Mouse (Mus musculus): ENCODE results near the gene Bmp2k. TPM values are rescaled to one million over a fixed set of nuclear protein-coding genes. Genes with fewer than 3 reads are reported as not detected.
A peak's percentile ranks its signal among the peaks of the same experiment; 100 is the strongest.

Bmp2k gene
- polyA plus RNA-seq, 1 experiment from 2014 or later = 14.6 TPM

GRCm38 (mm10) chr5:96962252-96962933 is 35.1 kb upstream of the Bmp2k start:
- no peak overlapping the region for H3K4me3 ChIP-seq (replicated peaks)
- no peak for ATAC-seq (ENCODE audit: insufficient number of reproducible peaks, low FRiP score, low TSS enrichment, low read depth)
- no peak overlapping the region for H3K9ac ChIP-seq
- no peaks in the 10 kb centered on the region for H3K9me3 ChIP-seq (replicated peaks)
- H3K4me1 ChIP-seq = 0 out of 2 replicates have a peak, but pooled peaks cover 7% of the 10 kb centered on the region
- no peaks in the 10 kb centered on the region for H3K27me3 ChIP-seq
- no peaks in the 10 kb centered on the region for H3K36me3 ChIP-seq
- no peak overlapping the region for H3K27ac ChIP-seq (replicated peaks)
- 35% methylated on average over 8 of the region's 8 CpGs for WGBS
- no peak overlapping the region for H3K4me2 ChIP-seq (replicated peaks)

- no peak overlapping the region for H3K27ac ChIP-seq (replicated peaks)
- no peak for ATAC-seq (ENCODE audit: insufficient number of reproducible peaks, low FRiP score, low TSS enrichment, low read depth)
- no peaks in the 10 kb centered on the region for H3K36me3 ChIP-seq
- H3K4me1 ChIP-seq = 0 out of 2 replicates have a peak, but pooled peaks cover 7% of the 10 kb centered on the region
- 57% methylated on average over 6 of the region's 6 CpGs for WGBS
- H3K4me3 ChIP-seq (replicated peaks) = no peak overlapping the region
- no peak overlapping the region for H3K9ac ChIP-seq
- no peaks in the 10 kb centered on the region for H3K27me3 ChIP-seq
- H3K4me2 ChIP-seq (replicated peaks) = no peak overlapping the region
- no peaks in the 10 kb centered on the region for H3K9me3 ChIP-seq (replicated peaks)
These were observed 34.6 kb upstream of the Bmp2k start for GRCm38 (mm10) chr5:96962934-96963301.

GRCm38 (mm10) chr5:96964062-96965028 is 33.1 kb upstream of the Bmp2k start:
- ATAC-seq (ENCODE audit: insufficient number of reproducible peaks, low FRiP score, low TSS enrichment, low read depth) = no peak
- Histone ChIP-seq H3K27ac (replicated peaks) (peak overlapping the region; percentile 58), H3K4me2 (replicated peaks) (peak overlapping the region; percentile 34), H3K4me3 (replicated peaks) (peak overlapping the region; percentile 18), H3K36me3 (no peaks in the 10 kb centered on the region), H3K27me3 (no peaks in the 10 kb centered on the region), H3K9me3 (replicated peaks) (no peaks in the 10 kb centered on the region), H3K4me1 (0 out of 2 replicates have a peak, but pooled peaks cover 7% of the 10 kb centered on the region), H3K9ac (no peak overlapping the region)
- 7% methylated on average over 14 of the region's 14 CpGs for WGBS

- ATAC-seq (ENCODE audit: insufficient number of reproducible peaks, low FRiP score, low TSS enrichment, low read depth) = no peak
- Histone ChIP-seq H3K9me3 (replicated peaks) (no peaks in the 10 kb centered on the region), H3K4me2 (replicated peaks) (peak overlapping the region; percentile 34), H3K9ac (no peak overlapping the region), H3K36me3 (no peaks in the 10 kb centered on the region), H3K4me1 (0 out of 2 replicates have a peak, but pooled peaks cover 7% of the 10 kb centered on the region), H3K4me3 (replicated peaks) (0 out of 2 replicates have a peak overlapping the region, but pooled peaks have one; percentile 18), H3K27ac (replicated peaks) (peak overlapping the region; percentile 44; the same call in 1 of the 2 replicates), H3K27me3 (no peaks in the 10 kb centered on the region)
- 50% methylated on average over 2 of the region's 2 CpGs for WGBS
These were observed 32.5 kb upstream of the Bmp2k start for GRCm38 (mm10) chr5:96965029-96965403.

- WGBS = 80% methylated on average over 2 of the region's 2 CpGs
- Histone ChIP-seq H3K4me1 (0 out of 2 replicates have a peak, but pooled peaks cover 7% of the 10 kb centered on the region), H3K9ac (no peak overlapping the region), H3K27me3 (no peaks in the 10 kb centered on the region), H3K36me3 (no peaks in the 10 kb centered on the region), H3K9me3 (replicated peaks) (no peaks in the 10 kb centered on the region), H3K27ac (replicated peaks) (no peak overlapping the region), H3K4me2 (replicated peaks) (no peak overlapping the region), H3K4me3 (replicated peaks) (no peak overlapping the region)
- no peak for ATAC-seq (ENCODE audit: insufficient number of reproducible peaks, low FRiP score, low TSS enrichment, low read depth)
These were observed 32.0 kb upstream of the Bmp2k start for GRCm38 (mm10) chr5:96965503-96965902.

- Histone ChIP-seq H3K4me3 (replicated peaks) (no peak overlapping the region), H3K27me3 (no peaks in the 10 kb centered on the region), H3K4me2 (replicated peaks) (no peak overlapping the region), H3K27ac (replicated peaks) (no peak overlapping the region), H3K4me1 (0 out of 2 replicates have a peak, but pooled peaks cover 3% of the 10 kb centered on the region), H3K36me3 (no peaks in the 10 kb centered on the region), H3K9ac (no peak overlapping the region), H3K9me3 (replicated peaks) (no peaks in the 10 kb centered on the region)
- ATAC-seq (ENCODE audit: insufficient number of reproducible peaks, low FRiP score, low TSS enrichment, low read depth) = no peak
- WGBS = 19% methylated on average over 6 of the region's 6 CpGs
These were observed 28.9 kb upstream of the Bmp2k start for GRCm38 (mm10) chr5:96968628-96969027.

- H3K36me3 ChIP-seq = no peaks in the 10 kb centered on the region
- no peak overlapping the region for H3K9ac ChIP-seq
- no peaks in the 10 kb centered on the region for H3K9me3 ChIP-seq (replicated peaks)
- no peak overlapping the region for H3K4me3 ChIP-seq (replicated peaks)
- no peaks in the 10 kb centered on the region for H3K27me3 ChIP-seq
- no peak overlapping the region for H3K27ac ChIP-seq (replicated peaks)
- 65% methylated on average over 3 of the region's 3 CpGs for WGBS
- ATAC-seq (ENCODE audit: insufficient number of reproducible peaks, low FRiP score, low TSS enrichment, low read depth) = no peak
- H3K4me1 ChIP-seq = 0 out of 2 replicates have a peak, but pooled peaks cover 3% of the 10 kb centered on the region
- H3K4me2 ChIP-seq (replicated peaks) = no peak overlapping the region
These were observed 28.5 kb upstream of the Bmp2k start for GRCm38 (mm10) chr5:96969032-96969431.

GRCm38 (mm10) chr5:96969705-96970471 is 27.6 kb upstream of the Bmp2k start:
- ATAC-seq (ENCODE audit: insufficient number of reproducible peaks, low FRiP score, low TSS enrichment, low read depth) = no peak
- WGBS = 58% methylated on average over 7 of the region's 7 CpGs

GRCm38 (mm10) chr5:96970472-96970848 is 27.0 kb upstream of the Bmp2k start:
- Histone ChIP-seq H3K9me3 (replicated peaks) (no peaks in the 10 kb centered on the region), H3K27ac (replicated peaks) (no peak overlapping the region), H3K4me1 (no peaks in the 10 kb centered on the region), H3K9ac (no peak overlapping the region), H3K36me3 (no peaks in the 10 kb centered on the region), H3K27me3 (no peaks in the 10 kb centered on the region), H3K4me3 (replicated peaks) (no peak overlapping the region), H3K4me2 (replicated peaks) (no peak overlapping the region)
- no peak for ATAC-seq (ENCODE audit: insufficient number of reproducible peaks, low FRiP score, low TSS enrichment, low read depth)

More at GRCm38 (mm10) chr5:96969705-96970471, 27.6 kb upstream of the Bmp2k start:
- H3K27ac ChIP-seq (replicated peaks) = no peak overlapping the region
- H3K36me3 ChIP-seq = no peaks in the 10 kb centered on the region
- H3K4me3 ChIP-seq (replicated peaks) = no peak overlapping the region
- no peaks in the 10 kb centered on the region for H3K4me1 ChIP-seq
- H3K4me2 ChIP-seq (replicated peaks) = no peak overlapping the region
- H3K9me3 ChIP-seq (replicated peaks) = no peaks in the 10 kb centered on the region
- H3K27me3 ChIP-seq = no peaks in the 10 kb centered on the region
- H3K9ac ChIP-seq = no peak overlapping the region

- H3K36me3 ChIP-seq = no peaks in the 10 kb centered on the region
- H3K9ac ChIP-seq = no peak overlapping the region
- H3K4me1 ChIP-seq = no peaks in the 10 kb centered on the region
- 91% methylated on average over 5 of the region's 5 CpGs for WGBS
- no peak overlapping the region for H3K27ac ChIP-seq (replicated peaks)
- ATAC-seq (ENCODE audit: insufficient number of reproducible peaks, low FRiP score, low TSS enrichment, low read depth) = no peak
- no peaks in the 10 kb centered on the region for H3K27me3 ChIP-seq
- no peak overlapping the region for H3K4me2 ChIP-seq (replicated peaks)
- no peaks in the 10 kb centered on the region for H3K9me3 ChIP-seq (replicated peaks)
- no peak overlapping the region for H3K4me3 ChIP-seq (replicated peaks)
These were observed 24.9 kb upstream of the Bmp2k start for GRCm38 (mm10) chr5:96972474-96973130.
